Mouse (Mus musculus): ENCODE results near the gene Zranb3. TPM values are rescaled to one million over a fixed set of nuclear protein-coding genes. Genes with fewer than 3 reads are reported as not detected.
A peak's percentile ranks its signal among the peaks of the same experiment; 100 is the strongest.
"Not testable (repeated sequence)": the region's sequence is repeated elsewhere in the genome, so short reads cannot be mapped to it uniquely, and the experiment has no call there.

The Zranb3 gene
- polyA plus RNA-seq (2014; fragmentation: Nextera tagmentation; extraction: Ambion mirVana) = 10.2 TPM in 2 replicates

DNA sequence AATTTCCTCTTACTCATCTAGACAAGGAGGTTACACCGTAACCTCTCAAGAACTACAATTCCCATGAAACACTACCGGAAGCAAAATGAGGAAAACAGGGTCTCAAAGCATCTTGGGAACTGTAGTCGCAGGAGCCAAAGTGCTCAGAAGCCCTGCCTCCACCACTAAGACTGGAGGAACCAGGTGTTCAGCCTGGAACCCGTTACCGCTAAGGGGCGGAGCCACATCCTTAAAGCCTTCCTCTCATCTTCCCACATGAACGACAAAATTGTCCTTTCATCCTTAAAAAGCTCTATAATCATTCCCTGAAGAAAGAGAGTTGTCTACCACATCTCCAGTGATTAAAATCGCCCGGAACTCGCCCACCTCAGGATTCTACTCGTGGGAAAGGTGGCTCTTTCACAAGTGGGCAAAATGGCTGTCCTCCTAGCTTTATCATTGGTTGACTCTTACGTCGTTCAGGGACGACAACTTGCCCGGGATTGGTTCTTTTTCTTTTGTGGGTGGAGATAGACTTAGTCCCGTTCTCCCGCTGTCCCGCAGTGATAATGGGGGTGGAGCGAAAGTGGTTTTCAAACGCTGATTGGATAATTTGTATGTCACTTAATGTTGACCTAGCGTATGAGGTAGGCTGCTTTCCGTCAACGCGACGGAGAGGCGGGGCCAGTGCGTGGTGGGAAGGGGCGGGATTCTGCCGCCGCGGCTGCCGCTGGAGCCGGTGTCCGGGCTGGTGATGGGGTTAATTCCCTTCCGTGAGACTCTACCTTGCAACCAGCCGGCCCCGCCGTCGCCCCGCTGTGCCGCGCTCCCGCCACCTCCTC lies at the start of gene Zranb3, which contains the start of gene R3hdm1:
Zranb3 (minus strand) TSS at position 407 of the 821 bp plus-strand sequence.
R3hdm1 (plus strand) TSS at position 661 of the 821 bp plus-strand sequence.
- H3K4me2 ChIP-seq (replicated peaks; ENCODE audit: low read depth, low read length) = peak within 1 kb of the TSS; percentile 51
- no peaks in the 10 kb centered on the region for H3K27me3 ChIP-seq (ENCODE audit: control insufficient read depth, insufficient read depth, low read length)
- peaks cover 6% of the 10 kb centered on the region for H3K4me1 ChIP-seq (ENCODE audit: control insufficient read depth, insufficient read depth, low read length)
- ATAC-seq (ENCODE audit: insufficient number of reproducible peaks, insufficient read depth, low FRiP score, low read depth) = peak; percentile 96
- H3K36me3 ChIP-seq (ENCODE audit: control insufficient read depth, insufficient read depth, low read length) = no peaks in the 10 kb centered on the region
- peak within 1 kb of the TSS; percentile 72 for H3K9ac ChIP-seq (replicated peaks; ENCODE audit: low read depth, low read length)
- no peaks in the 10 kb centered on the region for H3K9me3 ChIP-seq (ENCODE audit: control insufficient read depth, low read depth, low read length)
- peak within 1 kb of the TSS; percentile 93 for H3K4me3 ChIP-seq (ENCODE audit: low read depth, low read length)
- WGBS = under 1% methylated on average over 43 of the region's 43 CpGs
- H3K27ac ChIP-seq (ENCODE audit: low read length) = peak within 1 kb of the TSS; percentile 92

- H3K36me3 ChIP-seq (ENCODE audit: control insufficient read depth, insufficient read depth, low read length) = no peaks in the 10 kb centered on the region
- ATAC-seq (ENCODE audit: insufficient number of reproducible peaks, insufficient read depth, low FRiP score, low read depth) = no peak
- H3K9me3 ChIP-seq (ENCODE audit: control insufficient read depth, low read depth, low read length) = no peaks in the 10 kb centered on the region
- no peak overlapping the region for H3K4me2 ChIP-seq (replicated peaks; ENCODE audit: low read depth, low read length)
- no peak overlapping the region for H3K4me3 ChIP-seq (ENCODE audit: low read depth, low read length)
- no peaks in the 10 kb centered on the region for H3K27me3 ChIP-seq (ENCODE audit: control insufficient read depth, insufficient read depth, low read length)
- no peak overlapping the region for H3K9ac ChIP-seq (replicated peaks; ENCODE audit: low read depth, low read length)
- no peak overlapping the region for H3K27ac ChIP-seq (ENCODE audit: low read length)
- H3K4me1 ChIP-seq (ENCODE audit: control insufficient read depth, insufficient read depth, low read length) = no peaks in the 10 kb centered on the region
Measured at GRCm38 (mm10) chr1:128141737-128142136, 38.9 kb upstream of the Zranb3 start.

GRCm38 (mm10) chr1:128141039-128141438 lies 38.2 kb upstream of the Zranb3 start:
- Histone ChIP-seq H3K9me3 (ENCODE audit: control insufficient read depth, low read depth, low read length) (no peaks in the 10 kb centered on the region), H3K27ac (ENCODE audit: low read length) (no peak overlapping the region), H3K9ac (replicated peaks; ENCODE audit: low read depth, low read length) (no peak overlapping the region), H3K4me3 (ENCODE audit: low read depth, low read length) (no peak overlapping the region), H3K27me3 (ENCODE audit: control insufficient read depth, insufficient read depth, low read length) (no peaks in the 10 kb centered on the region), H3K4me1 (ENCODE audit: control insufficient read depth, insufficient read depth, low read length) (no peaks in the 10 kb centered on the region), H3K36me3 (ENCODE audit: control insufficient read depth, insufficient read depth, low read length) (no peaks in the 10 kb centered on the region), H3K4me2 (replicated peaks; ENCODE audit: low read depth, low read length) (no peak overlapping the region)
- ATAC-seq (ENCODE audit: insufficient number of reproducible peaks, insufficient read depth, low FRiP score, low read depth) = no peak

- not testable (repeated sequence) for H3K4me3 ChIP-seq (ENCODE audit: low read depth, low read length); H3K27ac ChIP-seq (ENCODE audit: low read length); H3K4me2 ChIP-seq (replicated peaks; ENCODE audit: low read depth, low read length); H3K9ac ChIP-seq (replicated peaks; ENCODE audit: low read depth, low read length); H3K36me3 ChIP-seq (ENCODE audit: control insufficient read depth, insufficient read depth, low read length); ATAC-seq (ENCODE audit: insufficient number of reproducible peaks, insufficient read depth, low FRiP score, low read depth); H3K4me1 ChIP-seq (ENCODE audit: control insufficient read depth, insufficient read depth, low read length); H3K9me3 ChIP-seq (ENCODE audit: control insufficient read depth, low read depth, low read length); H3K27me3 ChIP-seq (ENCODE audit: control insufficient read depth, insufficient read depth, low read length)
Measured at GRCm38 (mm10) chr1:128136222-128136621, 33.4 kb upstream of the Zranb3 start.

GRCm38 (mm10) chr1:128120913-128121627 lies 18.2 kb upstream of the Zranb3 start:
- no peak overlapping the region for H3K9ac ChIP-seq (replicated peaks; ENCODE audit: low read depth, low read length)
- whole genome bisulfite sequencing = 90% methylated on average over 4 of the region's 4 CpGs
- no peaks in the 10 kb centered on the region for H3K36me3 ChIP-seq (ENCODE audit: control insufficient read depth, insufficient read depth, low read length)
- no peaks in the 10 kb centered on the region for H3K4me1 ChIP-seq (ENCODE audit: control insufficient read depth, insufficient read depth, low read length)
- no peak overlapping the region for H3K4me3 ChIP-seq (ENCODE audit: low read depth, low read length)
- no peak overlapping the region for H3K4me2 ChIP-seq (replicated peaks; ENCODE audit: low read depth, low read length)
- H3K27ac ChIP-seq (ENCODE audit: low read length) = no peak overlapping the region
- no peaks in the 10 kb centered on the region for H3K27me3 ChIP-seq (ENCODE audit: control insufficient read depth, insufficient read depth, low read length)
- no peaks in the 10 kb centered on the region for H3K9me3 ChIP-seq (ENCODE audit: control insufficient read depth, low read depth, low read length)
- no peak for ATAC-seq (ENCODE audit: insufficient number of reproducible peaks, insufficient read depth, low FRiP score, low read depth)

DNA sequence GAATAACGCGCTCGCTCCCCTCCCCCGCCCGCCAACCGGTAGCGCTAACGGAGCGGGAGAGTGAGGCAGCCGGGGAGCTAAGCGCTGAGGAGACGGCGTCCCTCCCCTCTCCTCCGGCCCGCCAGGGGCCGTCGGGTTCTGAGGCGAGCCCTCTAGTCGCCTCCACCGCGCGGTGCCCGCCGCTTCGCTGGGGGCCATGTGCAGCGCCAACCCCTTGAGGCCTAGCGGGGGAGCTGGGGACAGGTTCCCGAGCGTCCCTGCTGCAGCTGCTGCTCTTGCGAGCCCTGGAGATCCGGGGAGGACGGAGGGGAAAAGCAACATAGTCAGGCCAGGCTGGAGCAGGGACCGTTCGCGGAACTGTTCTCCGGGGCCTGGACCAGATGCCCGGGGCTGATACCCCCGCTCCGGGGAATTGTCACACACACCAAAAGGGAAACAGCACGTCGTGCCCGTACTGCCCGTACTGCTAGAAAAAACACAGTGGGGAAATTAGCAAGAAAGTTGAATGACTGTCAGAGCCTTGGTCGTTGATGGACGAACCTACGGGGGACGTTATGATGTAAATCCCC lies 757 bp upstream of the Zranb3 start:
- under 1% methylated on average over 44 of the region's 47 CpGs for WGBS

GRCm38 (mm10) chr1:128102251-128102640 lies 601 bp downstream of the Zranb3 start:
- peak overlapping the region; percentile 73 for H3K27ac ChIP-seq (ENCODE audit: low read length)
- under 1% methylated on average over 15 of the region's 15 CpGs for WGBS
- H3K4me2 ChIP-seq (replicated peaks; ENCODE audit: low read depth, low read length) = peak overlapping the region; percentile 51
- H3K4me3 ChIP-seq (ENCODE audit: low read depth, low read length) = peak overlapping the region; percentile 93
- H3K36me3 ChIP-seq (ENCODE audit: control insufficient read depth, insufficient read depth, low read length) = no peaks in the 10 kb centered on the region
- H3K9me3 ChIP-seq (ENCODE audit: control insufficient read depth, low read depth, low read length) = no peaks in the 10 kb centered on the region
- H3K9ac ChIP-seq (replicated peaks; ENCODE audit: low read depth, low read length) = peak overlapping the region; percentile 22; the same call in 1 of the 2 replicates
- H3K27me3 ChIP-seq (ENCODE audit: control insufficient read depth, insufficient read depth, low read length) = no peaks in the 10 kb centered on the region
- peak; percentile 24 for ATAC-seq (ENCODE audit: insufficient number of reproducible peaks, insufficient read depth, low FRiP score, low read depth)
- H3K4me1 ChIP-seq (ENCODE audit: control insufficient read depth, insufficient read depth, low read length) = peaks cover 6% of the 10 kb centered on the region

More for the DNA sequence above, 757 bp upstream of the Zranb3 start:
- Histone ChIP-seq H3K27ac (ENCODE audit: low read length) (peak overlapping the region; percentile 92), H3K4me2 (replicated peaks; ENCODE audit: low read depth, low read length) (peak overlapping the region; percentile 49), H3K9me3 (ENCODE audit: control insufficient read depth, low read depth, low read length) (no peaks in the 10 kb centered on the region), H3K27me3 (ENCODE audit: control insufficient read depth, insufficient read depth, low read length) (no peaks in the 10 kb centered on the region), H3K4me3 (ENCODE audit: low read depth, low read length) (peak overlapping the region; percentile 93), H3K36me3 (ENCODE audit: control insufficient read depth, insufficient read depth, low read length) (no peaks in the 10 kb centered on the region), H3K4me1 (ENCODE audit: control insufficient read depth, insufficient read depth, low read length) (peaks cover 6% of the 10 kb centered on the region), H3K9ac (replicated peaks; ENCODE audit: low read depth, low read length) (peak overlapping the region; percentile 72)
- peak; percentile 26 for ATAC-seq (ENCODE audit: insufficient number of reproducible peaks, insufficient read depth, low FRiP score, low read depth)

DNA sequence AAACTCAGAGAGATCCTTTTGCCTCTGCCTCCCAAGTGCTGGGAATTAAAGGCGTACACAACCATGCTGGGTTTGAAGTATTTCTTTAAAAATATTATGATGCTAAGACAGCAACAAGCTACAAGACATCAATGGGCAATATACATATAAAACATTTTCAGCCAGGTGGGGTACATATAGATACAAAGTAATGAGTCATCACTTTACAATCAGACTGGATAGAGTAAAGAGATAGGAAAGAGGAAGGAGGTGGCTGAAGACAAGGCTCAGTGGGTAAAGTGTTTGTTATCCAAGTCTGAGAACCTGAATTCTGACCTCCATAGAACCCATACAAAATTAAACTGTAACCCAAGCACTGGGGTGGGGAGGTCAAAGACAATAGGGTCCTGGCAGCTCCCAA lies 4.5 kb downstream of the Zranb3 start:
- WGBS = 96% methylated on average over 1 of the region's 1 CpGs
- Histone ChIP-seq H3K9ac (replicated peaks; ENCODE audit: low read depth, low read length) (no peak overlapping the region), H3K9me3 (ENCODE audit: control insufficient read depth, low read depth, low read length) (no peaks in the 10 kb centered on the region)

More for the DNA sequence above, 4.5 kb downstream of the Zranb3 start:
- Histone ChIP-seq H3K27ac (ENCODE audit: low read length) (no peak overlapping the region), H3K4me1 (ENCODE audit: control insufficient read depth, insufficient read depth, low read length) (no peaks in the 10 kb centered on the region), H3K4me3 (ENCODE audit: low read depth, low read length) (no peak overlapping the region), H3K4me2 (replicated peaks; ENCODE audit: low read depth, low read length) (no peak overlapping the region), H3K27me3 (ENCODE audit: control insufficient read depth, insufficient read depth, low read length) (no peaks in the 10 kb centered on the region), H3K36me3 (ENCODE audit: control insufficient read depth, insufficient read depth, low read length) (no peaks in the 10 kb centered on the region)
- no peak for ATAC-seq (ENCODE audit: insufficient number of reproducible peaks, insufficient read depth, low FRiP score, low read depth)
